In genomic region chr9:97013153-97013552, GRCm38 (mm10) we compare ENCODE assay signal across 9 mouse cellular contexts. TPM values are rescaled to one million over a fixed set of nuclear protein-coding genes. Genes with fewer than 3 reads are reported as not detected.
DNase-seq lines count a peak whose midpoint lies in the region; ATAC-seq and TF ChIP-seq lines count a peak whose summit lies in the region.
"Had no signal": no experiment of that assay in that cellular context is flagged by ENCODE, and none has a peak within 500 bp of the region (broad histone marks: within the 10 kb centered on the region; RNA-seq: fewer than 3 reads in every experiment).

No protein-coding gene starts in this region.

- H3K27ac ChIP-seq in hindbrain, embryonic 13.5 days: peak overlapping the region; percentile 99
- H3K27ac ChIP-seq: liver, embryonic 14.5 days had no signal

- H3K4me1 ChIP-seq in hindbrain, embryonic 13.5 days (replicated peaks): peaks cover 79% of the 10 kb centered on the region

- peaks cover 11% of the 10 kb centered on the region; the same call in 1 of the 2 replicates for H3K36me3 ChIP-seq in hindbrain, embryonic 13.5 days

- TF ChIP-seq POLR2A in brain, embryonic 14.5 days (IDR thresholded peaks at IDR 0.05; ENCODE audit: borderline replicate concordance, extremely low read depth, insufficient read depth, insufficient read length, poor library complexity, severe bottlenecking): no peak

- H3K9ac ChIP-seq in hindbrain, embryonic 13.5 days: peak overlapping the region; percentile 55; the same call in 1 of the 2 replicates
- H3K9ac ChIP-seq: liver, embryonic 14.5 days had no signal

- no peaks in the 10 kb centered on the region for H3K27me3 ChIP-seq in hindbrain, embryonic 13.5 days

- no peak for TF ChIP-seq CTCF in brain, embryonic 14.5 days (IDR thresholded peaks at IDR 0.05; ENCODE audit: borderline replicate concordance, extremely low read depth, insufficient read depth, insufficient read length)

- WGBS in hindbrain, embryonic 13.5 days: 3% methylated on average over 6 of the region's 6 CpGs

- peak overlapping the region; percentile 27 for H3K4me2 ChIP-seq in hindbrain, embryonic 13.5 days

- peaks cover 4% of the 10 kb centered on the region; the same call in 1 of the 2 replicates for H3K9me3 ChIP-seq in hindbrain, embryonic 13.5 days

- peak; percentile 27; the same call in 1 of the 2 replicates for ATAC-seq in hindbrain, embryonic 13.5 days (ENCODE audit: low FRiP score)
- ATAC-seq in megakaryocyte, adult 5-6 weeks (ENCODE audit: poor library complexity, severe bottlenecking): no peak

- H3K4me3 ChIP-seq in hindbrain, embryonic 13.5 days: no peak overlapping the region

- peak; percentile 40 to 46 for DNase-seq in adrenal gland, postnatal 36 days
- no peak for DNase-seq in adrenal gland, postnatal 4 days (ENCODE audit: low spot score in 2 of 2)
- DNase-seq in brain, embryonic 14.5 days (ENCODE audit: low read depth): peak; percentile 90
- peak; percentile 37 to 49 for DNase-seq in layer of hippocampus, postnatal 36 days
- DNase-seq in right cerebral cortex, adult 2 months (ENCODE audit: low spot score in 2 of 2): peak; percentile 71 to 77
- DNase-seq in cerebellum, postnatal 14 days: no peak

RNA-seq across cellular contexts. Expression of gene Spsb4, which starts 5.5 kb away (rescaled TPM):
- under 1 TPM; 0.93 to 0.99 TPM for total RNA-seq in adrenal gland, postnatal 36 days (2021)
- total RNA-seq in adrenal gland, postnatal 4 days (2021): 10 to 100 TPM in 1 of 2 experiments, 1 to 10 TPM in 1; 4.5 to 10.1 TPM
- polyA plus RNA-seq in brain, embryonic 14.5 days (2012; rRNA removed): 24.8 and 28.6 TPM in 2 replicates
- polyA plus RNA-seq in hindbrain, embryonic 13.5 days (2015; fragmentation: Nextera tagmentation; extraction: Ambion mirVana): 50.3 and 52.3 TPM in 2 replicates
- 1 to 10 TPM; 4.7 to 5.9 TPM for total RNA-seq in layer of hippocampus, postnatal 36 days (2021)
- total RNA-seq in megakaryocyte, adult 5-6 weeks (2015): 3.1 and 4.4 TPM in 2 replicates
- 4.1 and 4.2 TPM in 2 replicates for total RNA-seq in megakaryocyte, adult 5-6 weeks (2017)

Comparison
In these comparisons a context has a peak if more than half of its experiments do, and no peak if none do; other contexts are left out.
1. DNase-seq: peak in adrenal gland, postnatal 36 days (2 of 2), brain, embryonic 14.5 days (single experiment), layer of hippocampus, postnatal 36 days (2 of 2) and right cerebral cortex, adult 2 months (2 of 2); none in adrenal gland, postnatal 4 days (0 of 2) and cerebellum, postnatal 14 days (0 of 2).